Mouse (Mus musculus): ENCODE measurements around the gene Ccdc141.

- no peak for TF ChIP-seq CTCF (IDR thresholded peaks at IDR 0.05)
- no peak for TF ChIP-seq EP300 (IDR thresholded peaks at IDR 0.05)
These were observed 136.3 kb downstream of the Ccdc141 start for GRCm38 (mm10) chr2:77034112-77034511.
